Mouse (Mus musculus): Measurements from ENCODE around the gene Fes. TPM values are rescaled to one million over a fixed set of nuclear protein-coding genes. Genes with fewer than 3 reads are reported as not detected.

Gene Fes
- polyA plus RNA-seq, 1 experiment from 2014 or later: 11.3 TPM

DNA sequence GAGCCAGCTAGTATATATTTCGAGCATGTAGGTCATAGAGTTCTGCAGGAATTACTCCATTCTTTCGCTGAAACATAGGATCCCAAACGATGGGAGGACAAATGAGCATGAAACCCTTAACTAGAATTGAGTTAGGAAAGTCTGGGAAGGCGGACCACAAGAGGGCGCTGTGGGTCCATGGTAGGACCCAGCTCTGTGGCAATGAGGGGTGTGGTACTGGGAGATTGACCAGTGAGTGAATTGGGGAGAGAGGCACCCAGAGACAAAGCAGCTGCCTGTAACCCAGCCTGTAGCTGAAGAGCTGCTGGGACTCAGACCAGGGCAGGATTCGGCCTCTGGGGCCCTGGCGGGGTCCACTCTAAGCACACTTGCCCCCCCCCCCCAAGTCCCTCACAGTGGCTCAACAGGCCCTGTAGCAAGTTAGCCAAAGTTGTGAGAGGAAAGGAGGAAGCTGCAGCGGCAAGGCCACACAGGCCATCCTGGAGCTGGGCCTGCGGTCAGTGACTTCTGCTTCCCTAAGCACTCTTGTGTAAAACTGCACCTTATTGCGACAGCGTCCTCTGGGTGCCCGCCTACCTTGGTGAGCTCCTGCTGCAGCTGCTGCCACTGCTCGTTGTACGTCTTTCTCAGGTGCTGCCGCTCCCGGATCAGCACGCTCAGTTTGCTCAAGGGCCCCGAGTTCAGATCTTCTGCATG is 1.4 kb downstream of the Fes start:
- Histone ChIP-seq H3K4me1 (peaks cover 25% of the 10 kb centered on the region), H3K27ac (replicated peaks) (no peak overlapping the region), H3K4me3 (0 out of 2 replicates have a peak overlapping the region, but pooled peaks have one; percentile 4), H3K27me3 (peaks cover 30% of the 10 kb centered on the region), H3K9ac (replicated peaks) (no peak overlapping the region), H3K4me2 (replicated peaks) (peak overlapping the region; percentile 49), H3K9me3 (no peaks in the 10 kb centered on the region), H3K36me3 (peaks cover 12% of the 10 kb centered on the region)
- peak; percentile 76 for ATAC-seq (ENCODE audit: low FRiP score, low read depth)
- 32% methylated on average over 17 of the region's 18 CpGs for WGBS

DNA sequence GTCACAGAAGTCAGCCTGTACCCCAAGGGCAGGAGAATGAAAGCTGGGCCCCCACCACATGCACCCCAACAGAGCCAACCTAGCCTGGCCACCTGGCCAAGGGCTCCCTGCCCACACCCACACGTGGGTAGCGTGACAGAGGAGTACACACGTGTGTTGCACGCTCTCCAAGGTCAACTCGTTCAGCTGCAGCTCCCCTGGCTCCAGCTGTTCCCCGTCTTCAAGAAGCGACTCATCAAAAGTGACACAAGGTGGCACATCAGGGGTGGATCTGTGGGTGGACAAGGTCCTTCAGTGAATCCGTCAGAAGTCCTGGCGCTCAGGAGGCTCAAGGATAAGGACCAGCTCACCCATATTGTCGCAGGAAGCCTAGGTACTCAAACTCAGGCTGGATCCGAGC is 4.8 kb downstream of the Fes start:
- Histone ChIP-seq H3K27ac (replicated peaks) (no peak overlapping the region), H3K4me3 (no peak overlapping the region), H3K9ac (replicated peaks) (no peak overlapping the region), H3K4me1 (peaks cover 16% of the 10 kb centered on the region), H3K4me2 (replicated peaks) (no peak overlapping the region), H3K27me3 (peaks cover 27% of the 10 kb centered on the region), H3K36me3 (no peaks in the 10 kb centered on the region), H3K9me3 (no peaks in the 10 kb centered on the region)
- WGBS: 64% methylated on average over 11 of the region's 11 CpGs
- no peak for ATAC-seq (ENCODE audit: low FRiP score, low read depth)

DNA sequence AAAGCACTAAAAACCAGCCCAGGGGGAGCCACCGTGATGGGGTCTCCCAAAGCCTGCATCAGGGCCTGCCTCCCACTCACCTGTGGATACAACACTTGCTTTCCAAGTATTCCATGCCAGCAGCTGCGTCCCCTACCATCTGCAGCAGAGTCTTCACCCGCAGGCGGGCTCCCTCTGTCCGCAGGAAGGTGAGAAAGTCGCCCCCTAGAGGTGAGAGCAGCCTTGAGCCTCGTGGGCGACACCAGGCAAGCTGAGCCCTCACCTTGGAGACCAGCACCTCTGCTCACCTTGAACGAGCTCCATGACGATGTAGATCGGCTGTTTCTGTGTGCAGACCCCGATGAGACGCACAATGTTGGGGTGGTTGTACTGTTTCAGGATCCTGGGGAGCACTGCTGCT is 8.2 kb downstream of the Fes start:
- no peak overlapping the region for H3K27ac ChIP-seq (replicated peaks)
- whole genome bisulfite sequencing: 62% methylated on average over 13 of the region's 13 CpGs
- no peak overlapping the region for H3K4me2 ChIP-seq (replicated peaks)
- no peaks in the 10 kb centered on the region for H3K9me3 ChIP-seq
- H3K27me3 ChIP-seq: peaks cover 12% of the 10 kb centered on the region
- ATAC-seq (ENCODE audit: low FRiP score, low read depth): no peak
- no peaks in the 10 kb centered on the region; the same call in 1 of the 2 replicates for H3K4me1 ChIP-seq
- no peak overlapping the region for H3K4me3 ChIP-seq
- H3K9ac ChIP-seq (replicated peaks): no peak overlapping the region
- H3K36me3 ChIP-seq: no peaks in the 10 kb centered on the region

DNA sequence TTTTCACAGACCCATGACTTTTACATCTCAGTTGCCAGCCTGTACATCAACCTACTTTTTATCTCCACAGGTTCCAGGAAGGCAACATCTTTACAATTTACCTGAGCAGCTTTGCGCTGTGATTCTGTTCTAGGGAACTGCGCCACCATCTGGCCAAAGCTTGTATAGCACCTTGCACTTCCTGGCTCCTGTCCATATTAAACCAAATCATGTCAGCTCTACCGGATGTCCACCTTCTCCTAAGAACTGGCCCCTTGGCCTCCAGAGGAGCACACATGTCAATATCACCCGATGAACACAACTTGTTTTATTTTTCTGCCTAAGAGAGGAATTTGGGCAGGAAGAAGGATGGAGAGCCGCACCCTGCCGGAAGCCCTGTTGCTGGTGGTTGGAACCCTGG is 10.3 kb downstream of the Fes start:
- H3K4me2 ChIP-seq (replicated peaks): no peak overlapping the region
- H3K4me1 ChIP-seq: no peaks in the 10 kb centered on the region; the same call in 1 of the 2 replicates
- peaks cover 12% of the 10 kb centered on the region for H3K27me3 ChIP-seq
- WGBS: 37% methylated on average over 6 of the region's 6 CpGs
- H3K9ac ChIP-seq (replicated peaks): no peak overlapping the region
- H3K36me3 ChIP-seq: no peaks in the 10 kb centered on the region
- H3K4me3 ChIP-seq: no peak overlapping the region
- H3K9me3 ChIP-seq: no peaks in the 10 kb centered on the region
- no peak overlapping the region for H3K27ac ChIP-seq (replicated peaks)
- no peak for ATAC-seq (ENCODE audit: low FRiP score, low read depth)

DNA sequence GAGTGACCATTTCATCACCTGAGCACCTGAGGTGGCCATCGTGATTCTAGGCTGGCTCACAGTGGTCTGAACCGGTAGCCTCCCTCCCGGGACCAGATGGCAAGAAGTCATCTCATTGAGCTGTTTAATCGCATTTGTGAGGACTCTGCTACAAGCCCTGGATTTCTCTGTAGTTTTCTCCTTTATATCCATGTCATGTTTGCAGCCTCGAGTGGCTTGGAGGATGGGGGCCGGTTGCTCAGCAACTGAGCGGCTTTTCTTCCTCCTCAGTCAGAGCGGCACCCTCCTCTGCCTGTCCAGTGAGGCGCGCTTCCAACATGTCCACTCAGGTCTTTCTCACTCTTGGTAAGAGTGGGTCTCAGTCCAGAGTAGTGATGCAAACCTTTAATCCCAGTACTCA is 11.6 kb downstream of the Fes start:
- WGBS: 56% methylated on average over 10 of the region's 10 CpGs
- Histone ChIP-seq H3K4me1 (no peaks in the 10 kb centered on the region; the same call in 1 of the 2 replicates), H3K27me3 (0 out of 2 replicates have a peak, but pooled peaks cover 6% of the 10 kb centered on the region), H3K36me3 (no peaks in the 10 kb centered on the region), H3K4me3 (no peak overlapping the region), H3K4me2 (replicated peaks) (no peak overlapping the region), H3K27ac (replicated peaks) (no peak overlapping the region), H3K9me3 (no peaks in the 10 kb centered on the region), H3K9ac (replicated peaks) (no peak overlapping the region)
- ATAC-seq (ENCODE audit: low FRiP score, low read depth): no peak

DNA sequence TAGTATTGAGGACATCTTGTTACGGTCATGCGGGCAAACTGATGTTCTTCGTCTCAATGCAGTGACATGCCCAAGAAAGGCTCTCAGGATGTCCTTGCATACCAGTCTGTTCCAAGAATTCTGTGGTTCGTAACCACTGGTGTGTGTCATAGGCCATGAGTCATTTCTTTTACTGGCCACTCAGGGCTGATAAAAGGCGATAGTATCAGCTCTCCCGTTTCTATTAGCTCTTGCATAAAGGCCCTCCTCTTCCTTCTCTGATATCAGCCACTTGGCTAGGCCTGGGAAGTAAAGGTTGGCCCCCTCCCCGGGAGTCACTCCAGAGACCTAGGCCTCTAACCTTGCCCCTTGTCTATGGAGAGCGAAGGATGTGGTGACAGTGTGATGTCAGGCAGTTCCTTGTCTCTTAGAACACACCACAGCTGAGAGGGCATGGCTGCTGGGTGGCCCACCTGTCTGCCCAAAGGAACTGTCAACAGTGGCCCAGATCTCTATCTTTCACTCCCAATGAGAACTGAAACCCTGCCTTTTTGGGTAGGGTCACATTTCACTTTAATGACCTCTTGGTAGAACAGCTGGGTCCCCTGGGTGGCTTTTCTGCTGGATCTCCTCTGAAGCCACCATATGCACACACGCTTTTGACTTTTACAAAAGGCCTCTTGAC is 12.2 kb downstream of the Fes start:
- Histone ChIP-seq H3K4me1 (no peaks in the 10 kb centered on the region; the same call in 1 of the 2 replicates), H3K9me3 (no peaks in the 10 kb centered on the region), H3K4me3 (no peak overlapping the region), H3K36me3 (no peaks in the 10 kb centered on the region), H3K4me2 (replicated peaks) (no peak overlapping the region), H3K9ac (replicated peaks) (no peak overlapping the region), H3K27me3 (0 out of 2 replicates have a peak, but pooled peaks cover 6% of the 10 kb centered on the region), H3K27ac (replicated peaks) (no peak overlapping the region)
- 90% methylated on average over 9 of the region's 9 CpGs for WGBS
- ATAC-seq (ENCODE audit: low FRiP score, low read depth): no peak

DNA sequence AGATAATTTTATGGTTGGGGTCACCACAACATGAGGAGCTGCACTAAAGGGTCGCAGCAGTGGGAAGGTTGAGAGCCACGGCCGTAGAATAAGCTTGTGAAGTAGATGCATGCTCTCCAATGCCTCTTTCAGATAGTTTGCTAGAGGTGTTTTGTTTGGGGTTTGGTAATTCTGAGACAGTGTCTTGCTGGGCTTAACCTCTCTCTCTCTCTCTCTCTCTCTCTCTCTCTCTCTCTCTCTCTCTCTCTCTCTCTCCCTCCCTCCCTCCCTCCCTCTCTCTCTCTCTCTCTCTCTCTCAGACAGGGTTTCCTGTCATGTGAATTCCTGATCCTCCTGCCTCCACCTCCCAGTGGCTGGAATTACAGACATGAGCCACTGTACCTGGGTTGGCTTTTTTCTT is 13.0 kb downstream of the Fes start:
- ATAC-seq (ENCODE audit: low FRiP score, low read depth): no peak
- 0 out of 2 replicates have a peak, but pooled peaks cover 6% of the 10 kb centered on the region for H3K27me3 ChIP-seq
- H3K27ac ChIP-seq (replicated peaks): no peak overlapping the region
- no peaks in the 10 kb centered on the region for H3K36me3 ChIP-seq
- 94% methylated on average over 3 of the region's 3 CpGs for WGBS
- no peaks in the 10 kb centered on the region for H3K9me3 ChIP-seq
- H3K4me2 ChIP-seq (replicated peaks): no peak overlapping the region
- no peak overlapping the region for H3K4me3 ChIP-seq
- peaks cover 7% of the 10 kb centered on the region for H3K4me1 ChIP-seq
- H3K9ac ChIP-seq (replicated peaks): no peak overlapping the region

DNA sequence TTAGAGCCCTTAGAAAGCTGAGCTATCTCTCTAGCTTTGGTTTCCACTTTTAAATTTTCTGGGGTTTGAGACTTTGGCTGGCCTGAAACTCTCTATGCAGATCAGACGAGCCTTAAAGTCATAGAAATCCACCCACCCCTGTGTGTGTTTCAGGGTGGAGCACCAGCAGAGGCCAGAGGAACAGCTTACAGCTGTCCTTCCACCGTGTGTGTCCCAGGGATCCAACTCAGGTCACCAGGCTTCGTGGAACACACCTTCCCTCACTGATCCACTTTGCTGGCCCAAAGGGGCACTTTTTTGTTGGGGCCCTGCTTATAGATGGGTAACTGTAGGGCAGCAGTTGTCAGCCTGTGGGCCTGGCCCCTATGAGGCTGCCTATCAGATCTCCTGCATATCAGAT is 13.5 kb downstream of the Fes start:
- Histone ChIP-seq H3K9me3 (no peaks in the 10 kb centered on the region), H3K4me3 (no peak overlapping the region), H3K9ac (replicated peaks) (no peak overlapping the region), H3K4me1 (peaks cover 12% of the 10 kb centered on the region), H3K27me3 (0 out of 2 replicates have a peak, but pooled peaks cover 6% of the 10 kb centered on the region), H3K27ac (replicated peaks) (no peak overlapping the region), H3K4me2 (replicated peaks) (no peak overlapping the region), H3K36me3 (no peaks in the 10 kb centered on the region)
- 67% methylated on average over 3 of the region's 3 CpGs for WGBS
- no peak for ATAC-seq (ENCODE audit: low FRiP score, low read depth)

DNA sequence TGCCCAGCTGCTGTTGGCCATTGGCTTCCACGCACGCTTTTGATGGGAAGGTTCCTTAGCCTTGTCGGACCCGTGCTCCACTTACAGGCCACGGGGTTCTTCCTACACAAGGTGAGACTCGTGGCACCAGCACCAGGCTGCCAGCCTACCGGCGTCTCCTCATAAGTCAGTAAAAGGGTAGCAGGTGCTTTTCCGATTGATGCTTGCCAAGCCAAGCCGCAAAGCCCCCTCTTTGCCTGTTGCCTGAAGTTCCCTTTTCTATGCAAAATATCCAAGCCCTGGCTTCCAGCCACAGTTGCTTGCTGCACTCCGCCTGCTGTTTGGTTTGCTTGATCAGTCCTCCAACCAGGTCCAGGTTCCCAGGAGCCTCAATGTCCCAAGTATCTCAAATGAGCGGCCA is 13.9 kb downstream of the Fes start:
- Histone ChIP-seq H3K36me3 (no peaks in the 10 kb centered on the region), H3K27me3 (0 out of 2 replicates have a peak, but pooled peaks cover 6% of the 10 kb centered on the region), H3K4me2 (replicated peaks) (no peak overlapping the region), H3K9ac (replicated peaks) (no peak overlapping the region), H3K9me3 (no peaks in the 10 kb centered on the region), H3K4me1 (peaks cover 12% of the 10 kb centered on the region), H3K27ac (replicated peaks) (no peak overlapping the region), H3K4me3 (no peak overlapping the region)
- ATAC-seq (ENCODE audit: low FRiP score, low read depth): no peak
- WGBS: 89% methylated on average over 12 of the region's 12 CpGs

DNA sequence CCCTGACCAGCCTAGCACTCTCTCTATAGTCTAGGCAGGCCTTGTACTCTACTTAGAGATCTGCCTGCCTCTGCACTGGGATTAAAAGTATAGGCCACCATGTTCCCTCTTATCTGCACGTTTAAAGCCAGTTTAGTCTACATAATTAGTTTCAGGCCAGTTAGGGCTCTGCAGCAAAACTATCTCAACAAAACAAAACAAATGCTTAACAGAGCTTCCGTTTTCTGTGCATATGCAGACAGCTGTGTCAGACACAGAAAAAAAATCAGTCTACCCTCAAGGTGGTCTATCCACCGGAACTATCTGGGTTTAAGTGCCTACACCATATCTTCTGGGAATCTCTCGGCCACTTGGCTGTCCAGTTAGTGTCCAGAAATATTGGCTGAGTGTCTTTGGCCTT is 14.4 kb downstream of the Fes start:
- 0 out of 2 replicates have a peak, but pooled peaks cover 6% of the 10 kb centered on the region for H3K27me3 ChIP-seq
- no peak for ATAC-seq (ENCODE audit: low FRiP score, low read depth)
- H3K9me3 ChIP-seq: no peaks in the 10 kb centered on the region
- 84% methylated on average over 4 of the region's 4 CpGs for WGBS
- no peak overlapping the region for H3K4me2 ChIP-seq (replicated peaks)
- H3K9ac ChIP-seq (replicated peaks): no peak overlapping the region
- H3K27ac ChIP-seq (replicated peaks): no peak overlapping the region
- peaks cover 12% of the 10 kb centered on the region for H3K4me1 ChIP-seq
- no peak overlapping the region for H3K4me3 ChIP-seq
- peaks cover 3% of the 10 kb centered on the region for H3K36me3 ChIP-seq

DNA sequence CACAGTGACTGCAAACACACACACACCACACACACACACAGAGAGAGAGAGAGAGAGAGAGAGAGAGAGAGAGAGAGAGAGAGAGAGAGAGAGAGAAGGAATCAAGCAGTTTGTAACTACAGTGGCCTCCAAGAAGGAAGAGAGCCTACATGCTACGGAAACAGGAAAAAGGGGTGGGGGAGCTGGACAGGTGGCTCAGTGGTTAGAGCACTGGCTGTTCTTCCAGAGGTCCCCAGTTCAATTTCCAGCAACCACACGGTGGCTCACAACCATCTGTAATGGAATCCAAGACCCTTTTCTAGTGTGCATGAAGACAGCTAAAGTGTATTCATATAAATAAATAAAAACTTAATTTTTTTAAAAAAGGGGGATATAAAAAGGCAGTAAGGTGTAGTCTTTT is 15.1 kb downstream of the Fes start:
- ATAC-seq (ENCODE audit: low FRiP score, low read depth): no peak
- Histone ChIP-seq H3K4me2 (replicated peaks) (no peak overlapping the region), H3K4me1 (peaks cover 12% of the 10 kb centered on the region), H3K9ac (replicated peaks) (no peak overlapping the region), H3K27ac (replicated peaks) (no peak overlapping the region), H3K27me3 (0 out of 2 replicates have a peak, but pooled peaks cover 6% of the 10 kb centered on the region), H3K4me3 (no peak overlapping the region), H3K36me3 (peaks cover 10% of the 10 kb centered on the region), H3K9me3 (no peaks in the 10 kb centered on the region)
- WGBS: 66% methylated on average over 2 of the region's 2 CpGs

DNA sequence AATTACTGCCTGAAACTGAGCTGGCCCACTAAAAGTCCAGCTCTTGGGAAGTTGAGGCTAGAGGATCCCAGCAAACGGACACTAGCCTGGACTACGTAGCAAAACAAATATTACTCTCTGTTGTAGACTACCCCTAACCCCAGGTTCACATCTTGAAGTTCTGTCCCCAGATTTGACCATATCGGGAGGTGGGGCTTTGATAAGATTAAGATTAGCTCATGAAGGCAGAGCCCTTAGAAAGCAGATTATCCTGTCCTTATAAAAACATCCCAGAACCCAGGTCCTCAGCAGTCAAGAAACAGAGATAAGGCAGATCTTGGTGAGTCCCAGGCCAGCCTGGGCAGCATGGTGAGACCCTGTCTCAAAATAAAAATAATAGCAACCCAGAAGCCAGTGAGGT is 15.6 kb downstream of the Fes start:
- 82% methylated on average over 3 of the region's 3 CpGs for WGBS
- peaks cover 12% of the 10 kb centered on the region for H3K4me1 ChIP-seq
- H3K9ac ChIP-seq (replicated peaks): no peak overlapping the region
- no peak overlapping the region for H3K4me3 ChIP-seq
- H3K27ac ChIP-seq (replicated peaks): no peak overlapping the region
- ATAC-seq (ENCODE audit: low FRiP score, low read depth): no peak
- H3K9me3 ChIP-seq: no peaks in the 10 kb centered on the region
- peaks cover 15% of the 10 kb centered on the region for H3K36me3 ChIP-seq
- no peak overlapping the region for H3K4me2 ChIP-seq (replicated peaks)
- 0 out of 2 replicates have a peak, but pooled peaks cover 6% of the 10 kb centered on the region for H3K27me3 ChIP-seq
